Comparison of ENCODE assay signal across 15 mouse cellular contexts in genomic region chr2:178992334-178993116, GRCm38 (mm10).
DNase-seq lines count a peak whose midpoint lies in the region; ATAC-seq lines count a peak whose summit lies in the region.
"Had no signal": no experiment of that assay in that cellular context is flagged by ENCODE, and none has a peak within 500 bp of the region (broad histone marks: within the 10 kb centered on the region; RNA-seq: fewer than 3 reads in every experiment).

No protein-coding gene starts in this region.

- H3K9me3 ChIP-seq in neural tube, embryonic 13.5 days = no peaks in the 10 kb centered on the region
- no peaks in the 10 kb centered on the region for H3K9me3 ChIP-seq in neural tube, embryonic 15.5 days (replicated peaks)
- no peaks in the 10 kb centered on the region for H3K9me3 ChIP-seq in forebrain, embryonic 12.5 days
- H3K9me3 ChIP-seq in limb, embryonic 11.5 days (ENCODE audit: control insufficient read depth, low read length) = no peaks in the 10 kb centered on the region
- H3K9me3 ChIP-seq in kidney, embryonic 15.5 days (replicated peaks) = no peaks in the 10 kb centered on the region
- H3K9me3 ChIP-seq: hindbrain, embryonic 15.5 days had no signal

- no peak overlapping the region for H3K9ac ChIP-seq in neural tube, embryonic 13.5 days
- no peak overlapping the region for H3K9ac ChIP-seq in neural tube, embryonic 15.5 days (replicated peaks)
- H3K9ac ChIP-seq in forebrain, embryonic 12.5 days = no peak overlapping the region
- H3K9ac ChIP-seq in limb, embryonic 11.5 days (ENCODE audit: low read length) = no peak overlapping the region
- no peak overlapping the region for H3K9ac ChIP-seq in kidney, embryonic 15.5 days
- H3K9ac ChIP-seq: hindbrain, embryonic 15.5 days; lung, embryonic 14.5 days had no signal

- ATAC-seq in neural tube, embryonic 13.5 days (ENCODE audit: low read depth) = peak; percentile 47; the same call in 1 of the 2 replicates
- ATAC-seq in neural tube, embryonic 15.5 days (ENCODE audit: low FRiP score) = no peak
- peak; percentile 63; the same call in 1 of the 2 replicates for ATAC-seq in forebrain, embryonic 12.5 days (ENCODE audit: low FRiP score)
- peak; percentile 52; the same call in 1 of the 2 replicates for ATAC-seq in limb, embryonic 11.5 days (ENCODE audit: insufficient number of reproducible peaks, low FRiP score, low TSS enrichment, low read depth)
- no peak for ATAC-seq in megakaryocyte progenitor cell, adult 5-6 weeks (replicated peaks; ENCODE audit: poor library complexity)
- no peak for ATAC-seq in kidney, embryonic 15.5 days (replicated peaks; ENCODE audit: low FRiP score)

- 52% methylated on average over 8 of the region's 8 CpGs for whole genome bisulfite sequencing in neural tube, embryonic 13.5 days
- 44% methylated on average over 8 of the region's 8 CpGs for WGBS in neural tube, embryonic 15.5 days
- WGBS in forebrain, embryonic 12.5 days = 40% methylated on average over 8 of the region's 8 CpGs
- 67% methylated on average over 8 of the region's 8 CpGs for WGBS in limb, embryonic 11.5 days
- 75% methylated on average over 8 of the region's 8 CpGs for WGBS in kidney, embryonic 15.5 days

- peak; percentile 38 for DNase-seq in limb, embryonic 11.5 days (ENCODE audit: low spot score)
- DNase-seq in retina, postnatal 1 day = peak; percentile 80
- DNase-seq in ovary, postnatal 36 days (ENCODE audit: low spot score) = no peak
- DNase-seq: cerebellum, adult 9-10 months; kidney, adult 2 months; kidney, postnatal 36 days; lung, embryonic 14.5 days had no signal

- no peak overlapping the region for H3K27ac ChIP-seq in neural tube, embryonic 13.5 days (replicated peaks)
- no peak overlapping the region for H3K27ac ChIP-seq in neural tube, embryonic 15.5 days (replicated peaks)
- no peak overlapping the region; the same call in 1 of the 2 replicates for H3K27ac ChIP-seq in forebrain, embryonic 12.5 days
- H3K27ac ChIP-seq in limb, embryonic 11.5 days (replicated peaks; ENCODE audit: low read depth, low read length) = no peak overlapping the region
- no peak overlapping the region for H3K27ac ChIP-seq in kidney, embryonic 15.5 days
- H3K27ac ChIP-seq: hindbrain, embryonic 15.5 days had no signal

- H3K4me2 ChIP-seq in neural tube, embryonic 13.5 days = no peak overlapping the region
- H3K4me2 ChIP-seq in neural tube, embryonic 15.5 days = no peak overlapping the region
- H3K4me2 ChIP-seq in forebrain, embryonic 12.5 days = no peak overlapping the region
- no peak overlapping the region for H3K4me2 ChIP-seq in limb, embryonic 11.5 days (ENCODE audit: low read depth, severe bottlenecking)
- H3K4me2 ChIP-seq in kidney, embryonic 15.5 days = no peak overlapping the region
- H3K4me2 ChIP-seq: hindbrain, embryonic 15.5 days; liver, embryonic 11.5 days; lung, embryonic 14.5 days had no signal

- no peaks in the 10 kb centered on the region for H3K36me3 ChIP-seq in neural tube, embryonic 13.5 days
- H3K36me3 ChIP-seq in neural tube, embryonic 15.5 days = no peaks in the 10 kb centered on the region
- no peaks in the 10 kb centered on the region for H3K36me3 ChIP-seq in forebrain, embryonic 12.5 days (replicated peaks)
- H3K36me3 ChIP-seq in limb, embryonic 11.5 days (ENCODE audit: control insufficient read depth, insufficient read depth, low read length) = no peaks in the 10 kb centered on the region
- H3K36me3 ChIP-seq in kidney, embryonic 15.5 days = no peaks in the 10 kb centered on the region
- H3K36me3 ChIP-seq: hindbrain, embryonic 15.5 days had no signal

- peaks cover 11% of the 10 kb centered on the region for H3K4me1 ChIP-seq in neural tube, embryonic 13.5 days (replicated peaks)
- H3K4me1 ChIP-seq in neural tube, embryonic 15.5 days = peaks cover 13% of the 10 kb centered on the region; the same call in 1 of the 2 replicates
- peaks cover 10% of the 10 kb centered on the region for H3K4me1 ChIP-seq in forebrain, embryonic 12.5 days
- H3K4me1 ChIP-seq in limb, embryonic 11.5 days (ENCODE audit: control insufficient read depth, insufficient read depth, low read length) = no peaks in the 10 kb centered on the region; the same call in 1 of the 2 replicates
- H3K4me1 ChIP-seq in kidney, embryonic 15.5 days = no peaks in the 10 kb centered on the region
- H3K4me1 ChIP-seq: megakaryocyte, embryonic 14.5 days had no signal

- no peaks in the 10 kb centered on the region for H3K27me3 ChIP-seq in neural tube, embryonic 13.5 days
- H3K27me3 ChIP-seq in neural tube, embryonic 15.5 days (replicated peaks) = no peaks in the 10 kb centered on the region
- no peaks in the 10 kb centered on the region for H3K27me3 ChIP-seq in forebrain, embryonic 12.5 days
- H3K27me3 ChIP-seq in limb, embryonic 11.5 days (ENCODE audit: control insufficient read depth, insufficient read depth, low read length) = no peaks in the 10 kb centered on the region
- no peaks in the 10 kb centered on the region for H3K27me3 ChIP-seq in kidney, embryonic 15.5 days
- H3K27me3 ChIP-seq: hindbrain, embryonic 15.5 days; megakaryocyte, embryonic 14.5 days had no signal

- no peak overlapping the region for H3K4me3 ChIP-seq in neural tube, embryonic 13.5 days
- no peak overlapping the region for H3K4me3 ChIP-seq in neural tube, embryonic 15.5 days (replicated peaks)
- H3K4me3 ChIP-seq in forebrain, embryonic 12.5 days (replicated peaks) = no peak overlapping the region
- H3K4me3 ChIP-seq in limb, embryonic 11.5 days (ENCODE audit: low read depth, low read length) = no peak overlapping the region
- no peak overlapping the region for H3K4me3 ChIP-seq in kidney, embryonic 15.5 days (replicated peaks)
- H3K4me3 ChIP-seq: hindbrain, embryonic 15.5 days; megakaryocyte, embryonic 14.5 days had no signal

Comparison
In these comparisons a context has a peak if more than half of its experiments do, and no peak if none do; other contexts are left out.
1. ATAC-seq: peak in neural tube, embryonic 13.5 days (single experiment), forebrain, embryonic 12.5 days (single experiment) and limb, embryonic 11.5 days (single experiment); none in neural tube, embryonic 15.5 days (single experiment), megakaryocyte progenitor cell, adult 5-6 weeks (single experiment) and kidney, embryonic 15.5 days (single experiment).